ENCODE assay signal across 1 mouse cellular context in the genomic region with DNA sequence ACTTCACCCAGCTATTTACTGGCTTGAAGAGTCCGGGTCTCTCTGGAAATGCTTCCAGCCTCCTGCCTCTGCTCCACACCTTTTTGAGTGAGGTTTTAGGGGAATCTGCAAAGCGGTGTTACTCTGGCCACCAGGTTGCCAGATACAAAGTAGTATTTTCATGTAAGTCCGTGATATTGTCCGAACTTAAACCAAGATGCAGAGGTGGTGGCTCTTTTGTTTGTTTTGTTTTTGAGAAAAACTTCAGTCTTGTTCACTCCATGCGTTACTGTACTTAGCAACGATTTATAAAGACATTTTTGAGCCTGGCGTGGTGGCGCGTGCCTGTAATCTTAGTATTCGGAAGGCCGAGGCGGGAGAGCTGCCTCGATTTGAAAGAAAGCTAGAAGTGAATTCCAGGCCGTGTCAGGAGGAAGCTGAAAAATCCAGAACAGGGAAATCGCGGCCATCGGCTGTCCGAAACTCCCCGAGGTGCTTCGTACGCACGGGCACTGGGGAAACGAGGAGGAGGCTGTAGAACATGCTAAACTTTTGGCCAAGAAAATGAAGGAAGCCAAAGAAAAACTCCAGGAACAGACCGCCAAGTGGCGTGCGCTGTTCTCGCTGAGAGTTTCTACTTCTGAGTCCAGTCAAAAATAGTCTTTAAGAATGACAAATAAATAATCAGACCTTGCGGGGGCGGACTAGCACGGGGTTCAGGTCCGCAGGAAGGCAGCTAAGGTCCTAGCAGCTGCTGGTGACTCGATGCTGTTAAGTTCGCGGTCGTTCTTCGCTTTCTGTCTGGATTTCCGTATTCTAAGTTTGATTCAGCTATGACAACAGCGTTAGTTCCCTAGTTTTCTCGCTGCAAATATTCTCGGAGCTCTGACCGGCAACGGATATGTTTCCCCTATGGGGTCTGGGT.
TF ChIP-seq lines count a peak whose summit lies in the region.

No protein-coding gene starts in this region.

TF ChIP-seq in MEL, 35 proteins besides CTCF, POLR2A, EP300 and RAD21:
- TF ChIP-seq MXI1 (IDR thresholded peaks at IDR 0.05; ENCODE audit: low read depth, low read length) (peak; percentile 80), UBTF (IDR thresholded peaks at IDR 0.05; ENCODE audit: borderline replicate concordance, insufficient read depth, low read depth, low read length) (peak; percentile 77; the same call in 1 of the 2 replicates), NRF1 (IDR thresholded peaks at IDR 0.05; ENCODE audit: insufficient read depth, low read depth, low read length, poor library complexity, severe bottlenecking) (no peak), POLR2AphosphoS2 (IDR thresholded peaks at IDR 0.05; ENCODE audit: low read length) (no peak), BHLHE40 (IDR thresholded peaks at IDR 0.05; ENCODE audit: borderline replicate concordance, low read depth, low read length) (no peak), CHD1 (IDR thresholded peaks at IDR 0.05; ENCODE audit: low read depth, low read length) (peak; percentile 63; the same call in 1 of the 2 replicates), ZC3H11A (IDR thresholded peaks at IDR 0.05; ENCODE audit: low read depth, low read length) (no peak), TAL1 (IDR thresholded peaks at IDR 0.05; ENCODE audit: low read length) (no peak), POLR2AphosphoS5 (IDR thresholded peaks at IDR 0.05; ENCODE audit: borderline replicate concordance, low read depth, low read length) (no peak), GATA1 (IDR thresholded peaks at IDR 0.05; ENCODE audit: low read depth, low read length) (no peak), MAX (IDR thresholded peaks at IDR 0.05; ENCODE audit: low read length) (peak; percentile 62; the same call in 1 of the 2 replicates), ZNF384 (IDR thresholded peaks at IDR 0.05; ENCODE audit: low read depth, low read length) (no peak), MEF2A (IDR thresholded peaks at IDR 0.05; ENCODE audit: extremely low read depth, insufficient replicate concordance, low read depth, low read length, poor library complexity, severe bottlenecking) (no peak), USF2 (IDR thresholded peaks at IDR 0.05; ENCODE audit: borderline replicate concordance in 1 of 2, insufficient read depth in 1 of 2, low read depth in 1 of 2, low read length in 2 of 2) (no peak), HCFC1 (IDR thresholded peaks at IDR 0.05; ENCODE audit: low read depth, low read length) (peak; percentile 65; the same call in 1 of the 2 replicates), ZKSCAN1 (IDR thresholded peaks at IDR 0.05; ENCODE audit: low read depth, low read length) (no peak), NELFE (IDR thresholded peaks at IDR 0.05; ENCODE audit: low read depth, low read length) (0 out of 2 replicates have a peak, but pooled peaks have one; percentile 40), SIN3A (IDR thresholded peaks at IDR 0.05; ENCODE audit: low read length) (peak; percentile 87), MYB (IDR thresholded peaks at IDR 0.05; ENCODE audit: low read depth, low read length) (no peak), E2F4 (IDR thresholded peaks at IDR 0.05; ENCODE audit: borderline replicate concordance, low read depth, low read length) (no peak), JUND (IDR thresholded peaks at IDR 0.05; ENCODE audit: low read depth, low read length) (no peak), ZMIZ1 (IDR thresholded peaks at IDR 0.05; ENCODE audit: low read depth, low read length) (no peak), SMC3 (IDR thresholded peaks at IDR 0.05; ENCODE audit: low read depth, low read length) (peak; percentile 30; the same call in 1 of the 2 replicates)
TF ChIP-seq in MEL: peak in this region for 8.
